Mouse (Mus musculus) T-helper 1 cell (primary cell): ENCODE measurements around the gene Shank1.

Experiments used
- in situ Hi-C: fragments of 300-600 bp; cut with MboI, MseI; formaldehyde crosslinking; loops from one replicate; pipeline ENCODE4 v1.15.1; 2025; ENCODE audit warnings: high pct_unique_total_duplicates

The Shank1 gene

GRCm38 (mm10) chr7:44360792-44361301, 50.8 kb downstream of the Shank1 start:
- in situ Hi-C loops = no loop called here

GRCm38 (mm10) chr7:44372678-44373077, 62.6 kb downstream of the Shank1 start:
- in situ Hi-C loops = no loop called here

GRCm38 (mm10) chr7:44373460-44373859, 63.4 kb downstream of the Shank1 start:
- in situ Hi-C loops = no loop called here

- in situ Hi-C loops = no loop called here
Measured at GRCm38 (mm10) chr7:44373889-44374652, 64.0 kb downstream of the Shank1 start.

GRCm38 (mm10) chr7:44374756-44375155, 64.7 kb downstream of the Shank1 start:
- in situ Hi-C loops = no loop called here

GRCm38 (mm10) chr7:44375207-44375606, 65.2 kb downstream of the Shank1 start:
- in situ Hi-C loops = no loop called here

GRCm38 (mm10) chr7:44375793-44376192, 65.7 kb downstream of the Shank1 start:
- in situ Hi-C loops = no loop called here

GRCm38 (mm10) chr7:44378290-44378689, 68.2 kb downstream of the Shank1 start:
- in situ Hi-C loops = no loop called here

- in situ Hi-C loops = loop anchor here (10.0 kb wide), 1 partner anchor 732 kb away; no protein-coding TSS in a partner anchor
Measured at GRCm38 (mm10) chr7:44382541-44382940, 72.5 kb downstream of the Shank1 start.

GRCm38 (mm10) chr7:44383980-44384715, 74.1 kb downstream of the Shank1 start, which contains the start of gene Syt3:
Gene Syt3 (plus strand): TSS chr7:44384102.
- in situ Hi-C loops = loop anchor here (10.0 kb wide), 1 partner anchor 731 kb away; no protein-coding TSS in a partner anchor

- in situ Hi-C loops = loop anchor here (10.0 kb wide), 1 partner anchor 730 kb away; no protein-coding TSS in a partner anchor
Measured at GRCm38 (mm10) chr7:44384716-44385059, 74.6 kb downstream of the Shank1 start.

GRCm38 (mm10) chr7:44385720-44386119, 75.7 kb downstream of the Shank1 start, which contains the start of gene 1700008O03Rik:
Gene 1700008O03Rik (minus strand): TSS chr7:44385820.
- in situ Hi-C loops = loop anchor here (10.0 kb wide), 1 partner anchor 729 kb away; no protein-coding TSS in a partner anchor

GRCm38 (mm10) chr7:44391831-44392230, 81.8 kb downstream of the Shank1 start:
- in situ Hi-C loops = loop anchor here (10.0 kb wide), 1 partner anchor 863 kb away; no protein-coding TSS in a partner anchor

GRCm38 (mm10) chr7:44392341-44392740, 82.3 kb downstream of the Shank1 start:
- in situ Hi-C loops = loop anchor here (10.0 kb wide), 1 partner anchor 862 kb away; no protein-coding TSS in a partner anchor

GRCm38 (mm10) chr7:44393284-44393683, 83.2 kb downstream of the Shank1 start:
- in situ Hi-C loops = loop anchor here (10.0 kb wide), 1 partner anchor 862 kb away; no protein-coding TSS in a partner anchor

GRCm38 (mm10) chr7:44398570-44398969, 88.5 kb downstream of the Shank1 start:
- in situ Hi-C loops = loop anchor here (10.0 kb wide), 1 partner anchor 856 kb away; no protein-coding TSS in a partner anchor

GRCm38 (mm10) chr7:44401673-44402072, 91.6 kb downstream of the Shank1 start:
- in situ Hi-C loops = loop anchor here (5.0 kb wide), 1 partner anchor 66 kb away; the partner anchor contains the start of genes Aspdh and Josd2

GRCm38 (mm10) chr7:44405346-44406014, 95.4 kb downstream of the Shank1 start:
- in situ Hi-C loops = no loop called here

- in situ Hi-C loops = no loop called here
Measured at GRCm38 (mm10) chr7:44406015-44406355, 95.9 kb downstream of the Shank1 start.
